Comparison of ENCODE assay signal across 18 mouse cellular contexts in the genomic region with DNA sequence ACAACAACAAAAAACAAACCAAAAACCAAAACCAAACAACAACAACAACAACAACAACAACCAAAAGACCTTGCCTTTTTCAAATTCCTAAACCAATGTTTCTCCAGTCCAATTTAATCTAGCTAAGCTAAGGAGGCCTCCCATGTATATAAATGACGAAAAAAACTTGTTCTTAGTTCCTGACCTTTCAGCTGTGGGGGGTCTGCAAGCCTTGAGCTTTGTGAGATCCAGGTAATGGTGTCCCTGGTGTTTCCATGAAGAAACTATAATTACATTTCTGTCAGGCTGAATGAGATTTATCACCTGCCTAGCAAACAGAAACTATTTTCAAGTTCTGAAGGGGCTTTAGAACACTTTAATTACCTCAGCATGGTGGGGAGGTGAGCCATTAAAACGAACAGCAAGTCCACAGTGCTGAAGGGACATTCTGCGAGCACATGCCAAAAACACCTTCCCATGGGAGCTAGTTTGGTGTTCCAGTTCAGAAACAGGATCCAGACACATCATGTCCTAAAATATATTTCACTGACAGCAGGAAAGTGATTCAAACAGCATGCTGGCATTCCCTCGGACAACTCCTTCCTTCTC. TPM values are rescaled to one million over a fixed set of nuclear protein-coding genes. Genes with fewer than 3 reads are reported as not detected.
DNase-seq lines count a peak whose midpoint lies in the region; ATAC-seq lines count a peak whose summit lies in the region.
"Had no signal": no experiment of that assay in that cellular context is flagged by ENCODE, and none has a peak within 500 bp of the region (broad histone marks: within the 10 kb centered on the region; RNA-seq: fewer than 3 reads in every experiment).

No protein-coding gene starts in this region.

- H3K9me3 ChIP-seq in neural tube, embryonic 11.5 days (ENCODE audit: control insufficient read depth, low read length): no peaks in the 10 kb centered on the region
- H3K9me3 ChIP-seq in neural tube, embryonic 15.5 days (replicated peaks): no peaks in the 10 kb centered on the region
- H3K9me3 ChIP-seq in kidney, embryonic 16.5 days (ENCODE audit: low read length): no peaks in the 10 kb centered on the region
- H3K9me3 ChIP-seq: heart, embryonic 13.5 days; midbrain, embryonic 12.5 days had no signal

- peaks cover 8% of the 10 kb centered on the region; the same call in 1 of the 2 replicates for H3K4me1 ChIP-seq in neural tube, embryonic 11.5 days (ENCODE audit: control insufficient read depth, insufficient read depth, low read length)
- peaks cover 6% of the 10 kb centered on the region; the same call in 1 of the 2 replicates for H3K4me1 ChIP-seq in neural tube, embryonic 15.5 days
- peaks cover 28% of the 10 kb centered on the region for H3K4me1 ChIP-seq in kidney, embryonic 16.5 days (ENCODE audit: insufficient read depth, low read length)
- H3K4me1 ChIP-seq: heart, embryonic 13.5 days; midbrain, embryonic 12.5 days had no signal

- no peak overlapping the region for H3K9ac ChIP-seq in neural tube, embryonic 11.5 days (ENCODE audit: low read length)
- no peak overlapping the region for H3K9ac ChIP-seq in neural tube, embryonic 15.5 days (replicated peaks)
- H3K9ac ChIP-seq in kidney, embryonic 16.5 days (replicated peaks; ENCODE audit: low read length): no peak overlapping the region
- H3K9ac ChIP-seq: heart, embryonic 13.5 days; midbrain, embryonic 12.5 days had no signal

- WGBS in neural tube, embryonic 11.5 days: 16% methylated on average over 4 of the region's 4 CpGs
- 15% methylated on average over 4 of the region's 4 CpGs for WGBS in neural tube, embryonic 15.5 days
- WGBS in kidney, embryonic 16.5 days: 18% methylated on average over 4 of the region's 4 CpGs

- H3K27me3 ChIP-seq in neural tube, embryonic 11.5 days (ENCODE audit: control insufficient read depth, insufficient read depth, low read length): no peaks in the 10 kb centered on the region
- no peaks in the 10 kb centered on the region for H3K27me3 ChIP-seq in neural tube, embryonic 15.5 days (replicated peaks)
- H3K27me3 ChIP-seq in kidney, embryonic 16.5 days (ENCODE audit: insufficient read depth, low read length): no peaks in the 10 kb centered on the region
- H3K27me3 ChIP-seq: heart, embryonic 13.5 days; midbrain, embryonic 12.5 days had no signal

- DNase-seq in adrenal gland, postnatal 14 days: peak; percentile 62
- no peak for DNase-seq in adrenal gland, postnatal 25 days
- DNase-seq in neural tube, embryonic 11.5 days (ENCODE audit: low spot score): no peak
- DNase-seq: cerebellum, postnatal 36 days; lung, adult 2 months had no signal

- H3K36me3 ChIP-seq in neural tube, embryonic 11.5 days (ENCODE audit: control insufficient read depth, insufficient read depth, low read length): no peaks in the 10 kb centered on the region
- no peaks in the 10 kb centered on the region for H3K36me3 ChIP-seq in neural tube, embryonic 15.5 days
- H3K36me3 ChIP-seq in kidney, embryonic 16.5 days (ENCODE audit: insufficient read depth, low read length): no peaks in the 10 kb centered on the region
- H3K36me3 ChIP-seq: heart, embryonic 13.5 days; midbrain, embryonic 12.5 days had no signal

- H3K4me3 ChIP-seq in neural tube, embryonic 11.5 days (ENCODE audit: low read depth, low read length): no peak overlapping the region
- H3K4me3 ChIP-seq in neural tube, embryonic 15.5 days (replicated peaks): no peak overlapping the region
- H3K4me3 ChIP-seq in kidney, embryonic 16.5 days (ENCODE audit: low read length): no peak overlapping the region
- H3K4me3 ChIP-seq: heart, embryonic 13.5 days; left cerebral cortex, adult 2 months; midbrain, embryonic 12.5 days had no signal

- no peak for ATAC-seq in neural tube, embryonic 11.5 days (ENCODE audit: insufficient read depth, low FRiP score, low TSS enrichment)
- no peak; the same call in 1 of the 2 replicates for ATAC-seq in neural tube, embryonic 15.5 days (ENCODE audit: low FRiP score)
- ATAC-seq in kidney, embryonic 16.5 days (ENCODE audit: low FRiP score, low TSS enrichment): no peak
- ATAC-seq in megakaryocyte, adult 5-6 weeks (ENCODE audit: poor library complexity, severe bottlenecking): no peak
- ATAC-seq in inflammation-experienced regulatory T-cells, adult 6 months: no peak
- ATAC-seq in monocyte, adult 5-6 weeks (replicated peaks; ENCODE audit: insufficient number of reproducible peaks, low FRiP score, low TSS enrichment, poor library complexity, severe bottlenecking): no peak
- ATAC-seq: forebrain, embryonic 14.5 days; intestine, embryonic 16.5 days had no signal

- no peak overlapping the region for H3K4me2 ChIP-seq in neural tube, embryonic 11.5 days (ENCODE audit: low read depth)
- H3K4me2 ChIP-seq in neural tube, embryonic 15.5 days: no peak overlapping the region
- no peak overlapping the region for H3K4me2 ChIP-seq in kidney, embryonic 16.5 days (replicated peaks; ENCODE audit: low read depth, low read length)
- H3K4me2 ChIP-seq: heart, embryonic 13.5 days; midbrain, embryonic 12.5 days had no signal

- H3K27ac ChIP-seq in neural tube, embryonic 11.5 days (ENCODE audit: low read depth, low read length): peak overlapping the region; percentile 67; the same call in 1 of the 2 replicates
- H3K27ac ChIP-seq in neural tube, embryonic 15.5 days (replicated peaks): no peak overlapping the region; the same call in 1 of the 2 replicates
- H3K27ac ChIP-seq in kidney, embryonic 16.5 days (ENCODE audit: low read length): peak overlapping the region; percentile 23; the same call in 1 of the 2 replicates
- H3K27ac ChIP-seq: heart, embryonic 13.5 days; left cerebral cortex, adult 2 months; midbrain, embryonic 12.5 days had no signal

RNA-seq across cellular contexts. Expression of gene 4930558K02Rik, which starts 4.6 kb away (rescaled TPM):
- total RNA-seq in adrenal gland, postnatal 14 days (2021): not detected in 2 replicates
- total RNA-seq in adrenal gland, postnatal 25 days (2021): not detected in 2 replicates
- not detected in 2 replicates for polyA plus RNA-seq in neural tube, embryonic 11.5 days (2014; fragmentation: Nextera tagmentation; extraction: Ambion mirVana)
- 0.20 and 0.24 TPM in 2 replicates for polyA plus RNA-seq in neural tube, embryonic 15.5 days (2015; fragmentation: Nextera tagmentation; extraction: Ambion mirVana)
- polyA plus RNA-seq in kidney, embryonic 16.5 days (2015; fragmentation: Nextera tagmentation; extraction: Ambion mirVana): not detected in 2 replicates
- total RNA-seq in megakaryocyte, adult 5-6 weeks (2015): not detected in 2 replicates
- not detected in 2 replicates for total RNA-seq in megakaryocyte, adult 5-6 weeks (2017)
- polyA plus RNA-seq in inflammation-experienced regulatory T-cells, adult 6 months (2017; shearing (Covaris generic)): not detected
- not detected in 3 replicates for total RNA-seq in monocyte, adult 5-6 weeks (2017)
- total RNA-seq: ES-E14; left cerebral cortex, adult 2 months; neutrophil, adult 5-6 weeks had no signal
- polyA plus RNA-seq: heart, embryonic 13.5 days; intestine, embryonic 16.5 days; lung, adult 2 months; midbrain, embryonic 12.5 days; small intestine, adult 2 months had no signal

RNA-seq across cellular contexts. Expression of gene Pigc, which starts 15.1 kb away (rescaled TPM):
- total RNA-seq in adrenal gland, postnatal 14 days (2021): 18.0 and 23.1 TPM in 2 replicates
- total RNA-seq in adrenal gland, postnatal 25 days (2021): 16.9 and 22.0 TPM in 2 replicates
- polyA plus RNA-seq in neural tube, embryonic 11.5 days (2014; fragmentation: Nextera tagmentation; extraction: Ambion mirVana): 34.7 and 38.4 TPM in 2 replicates
- 33.8 and 35.5 TPM in 2 replicates for polyA plus RNA-seq in neural tube, embryonic 15.5 days (2015; fragmentation: Nextera tagmentation; extraction: Ambion mirVana)
- polyA plus RNA-seq in kidney, embryonic 16.5 days (2015; fragmentation: Nextera tagmentation; extraction: Ambion mirVana): 42.5 and 46.7 TPM in 2 replicates
- total RNA-seq in megakaryocyte, adult 5-6 weeks (2015): 11.7 and 13.5 TPM in 2 replicates
- total RNA-seq in megakaryocyte, adult 5-6 weeks (2017): 19.1 and 23.2 TPM in 2 replicates
- polyA plus RNA-seq in inflammation-experienced regulatory T-cells, adult 6 months (2017; shearing (Covaris generic)): 10 to 100 TPM; 27.3 to 31.7 (median 29.8) TPM
- 24.8 to 30.8 TPM (median 27.2 TPM) in 3 replicates for total RNA-seq in monocyte, adult 5-6 weeks (2017)
